Mouse (Mus musculus) E14TG2a.4 (cell line): ENCODE measurements around the gene Bclaf3.

Experiments
- CTCF ChIP-seq: conservative IDR thresholded peaks from 2 replicates; pipeline ENCODE4 v1.5.1; 2014; ENCODE audit warnings: low read length
- POU5F1 ChIP-seq: IDR thresholded peaks from 2 replicates; pipeline ENCODE4 v1.6.1; 2014; ENCODE audit warnings: low read length, borderline replicate concordance

DNA sequence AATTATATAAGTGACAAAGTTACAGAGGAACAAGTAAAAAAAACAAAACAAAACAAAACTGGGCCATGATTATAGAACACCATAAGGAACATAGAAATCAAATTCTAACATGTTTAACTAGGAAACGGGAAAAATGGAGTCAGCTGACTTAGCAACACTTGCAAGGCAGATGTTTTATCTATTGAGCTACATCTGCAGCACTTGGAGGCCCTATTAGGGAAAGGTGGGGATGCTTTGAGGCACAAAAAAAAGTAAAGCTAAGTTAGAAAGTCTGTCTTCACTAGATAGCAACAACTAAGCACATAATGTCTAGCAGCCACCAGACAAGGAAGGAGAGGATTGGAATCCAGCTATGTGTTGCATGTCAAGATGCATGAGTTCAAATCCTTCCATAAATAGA, 71.0 kb downstream of the Bclaf3 start:
- TF ChIP-seq CTCF: no peak
- TF ChIP-seq POU5F1: no peak
